In genomic region chr19:10225767-10226166, GRCm38 (mm10) we compare ENCODE assay signal across 15 mouse cellular contexts. TPM values are rescaled to one million over a fixed set of nuclear protein-coding genes. Genes with fewer than 3 reads are reported as not detected.
DNase-seq lines count a peak whose midpoint lies in the region; ATAC-seq and TF ChIP-seq lines count a peak whose summit lies in the region.
"Had no signal": no experiment of that assay in that cellular context is flagged by ENCODE, and none has a peak within 500 bp of the region (broad histone marks: within the 10 kb centered on the region; RNA-seq: fewer than 3 reads in every experiment).

No protein-coding gene starts in this region.

- H3K9ac ChIP-seq in lung, embryonic 15.5 days: no peak overlapping the region
- H3K9ac ChIP-seq in kidney, embryonic 15.5 days: no peak overlapping the region
- H3K9ac ChIP-seq in liver, postnatal 0 days (replicated peaks): no peak overlapping the region

- H3K4me2 ChIP-seq in lung, embryonic 15.5 days: peak overlapping the region; percentile 53; the same call in 1 of the 2 replicates
- H3K4me2 ChIP-seq in kidney, embryonic 15.5 days: 0 out of 2 replicates have a peak overlapping the region, but pooled peaks have one; percentile 51
- 0 out of 2 replicates have a peak overlapping the region, but pooled peaks have one; percentile 13 for H3K4me2 ChIP-seq in liver, postnatal 0 days (ENCODE audit: low read depth, low read length)

- no peaks in the 10 kb centered on the region for H3K9me3 ChIP-seq in lung, embryonic 15.5 days
- H3K9me3 ChIP-seq in kidney, embryonic 15.5 days (replicated peaks): no peaks in the 10 kb centered on the region
- H3K9me3 ChIP-seq in liver, postnatal 0 days (ENCODE audit: low read length): no peaks in the 10 kb centered on the region
- H3K9me3 ChIP-seq: embryonic facial prominence, embryonic 12.5 days had no signal

- no peaks in the 10 kb centered on the region for H3K36me3 ChIP-seq in lung, embryonic 15.5 days
- no peaks in the 10 kb centered on the region for H3K36me3 ChIP-seq in kidney, embryonic 15.5 days
- no peaks in the 10 kb centered on the region for H3K36me3 ChIP-seq in liver, postnatal 0 days (replicated peaks; ENCODE audit: insufficient read depth, low read length)
- H3K36me3 ChIP-seq: embryonic facial prominence, embryonic 12.5 days had no signal

- TF ChIP-seq EP300 in liver, postnatal 0 days (IDR thresholded peaks at IDR 0.05; ENCODE audit: low read depth): no peak

- peaks cover 32% of the 10 kb centered on the region for H3K4me1 ChIP-seq in lung, embryonic 15.5 days
- peaks cover 59% of the 10 kb centered on the region for H3K4me1 ChIP-seq in kidney, embryonic 15.5 days
- peaks cover 13% of the 10 kb centered on the region for H3K4me1 ChIP-seq in liver, postnatal 0 days (ENCODE audit: insufficient read depth)

- H3K27ac ChIP-seq in lung, embryonic 15.5 days: peak overlapping the region; percentile 66
- no peak overlapping the region for H3K27ac ChIP-seq in kidney, embryonic 15.5 days
- H3K27ac ChIP-seq in liver, postnatal 0 days (ENCODE audit: low read depth): 0 out of 2 replicates have a peak overlapping the region, but pooled peaks have one; percentile 8
- H3K27ac ChIP-seq: embryonic facial prominence, embryonic 12.5 days had no signal

- WGBS in lung, embryonic 15.5 days: 36% methylated on average over 4 of the region's 4 CpGs
- 59% methylated on average over 4 of the region's 4 CpGs for WGBS in kidney, embryonic 15.5 days
- 42% methylated on average over 4 of the region's 4 CpGs for WGBS in liver, postnatal 0 days (ENCODE audit: insufficient replicate concordance)

- H3K27me3 ChIP-seq in lung, embryonic 15.5 days: no peaks in the 10 kb centered on the region
- H3K27me3 ChIP-seq in kidney, embryonic 15.5 days: no peaks in the 10 kb centered on the region
- H3K27me3 ChIP-seq in liver, postnatal 0 days (ENCODE audit: insufficient read depth, low read length): no peaks in the 10 kb centered on the region
- H3K27me3 ChIP-seq: embryonic facial prominence, embryonic 12.5 days had no signal

- ATAC-seq in lung, embryonic 15.5 days (ENCODE audit: borderline replicate concordance, extremely low read depth, low FRiP score, low TSS enrichment): no peak
- no peak for ATAC-seq in kidney, embryonic 15.5 days (replicated peaks; ENCODE audit: low FRiP score)
- peak; percentile 35; the same call in 1 of the 2 replicates for ATAC-seq in liver, postnatal 0 days
- ATAC-seq: forebrain, embryonic 14.5 days; midbrain, embryonic 16.5 days had no signal

- TF ChIP-seq CTCF in liver, postnatal 0 days (IDR thresholded peaks at IDR 0.05; ENCODE audit: low read depth): no peak

- no peak overlapping the region for H3K4me3 ChIP-seq in lung, embryonic 15.5 days
- H3K4me3 ChIP-seq in kidney, embryonic 15.5 days (replicated peaks): no peak overlapping the region
- H3K4me3 ChIP-seq in liver, postnatal 0 days (ENCODE audit: low read depth, low read length): no peak overlapping the region
- H3K4me3 ChIP-seq: embryonic facial prominence, embryonic 12.5 days had no signal

- no peak for DNase-seq in lung, postnatal 25 days (ENCODE audit: low spot score)
- DNase-seq in liver, postnatal 0 days: peak; percentile 55
- DNase-seq in frontal cortex, postnatal 25 days (ENCODE audit: low spot score in 2 of 2): no peak
- no peak for DNase-seq in MN1 (ENCODE audit: low spot score)
- DNase-seq in spleen, postnatal 36 days (ENCODE audit: low spot score in 2 of 2): no peak
- DNase-seq: adrenal gland, postnatal 10 days; cerebellum, postnatal 25 days; gastrocnemius, postnatal 25 days; layer of hippocampus, postnatal 36 days; thymus, postnatal 4 days had no signal

RNA-seq across cellular contexts. Expression of gene Myrf, which starts 14.8 kb away (rescaled TPM):
- polyA plus RNA-seq in lung, embryonic 15.5 days (2015; fragmentation: Nextera tagmentation; extraction: Ambion mirVana): 5.6 and 6.5 TPM in 2 replicates
- polyA plus RNA-seq in kidney, embryonic 15.5 days (2015; fragmentation: Nextera tagmentation; extraction: Ambion mirVana): 3.3 and 4.2 TPM in 2 replicates
- polyA plus RNA-seq in liver, postnatal 0 days (2015; fragmentation: Nextera tagmentation; extraction: Ambion mirVana): 2.1 and 2.5 TPM in 2 replicates

RNA-seq across cellular contexts. Expression of gene Fen1, which starts 21.8 kb away (rescaled TPM):
- 119 and 120 TPM in 2 replicates for polyA plus RNA-seq in lung, embryonic 15.5 days (2015; fragmentation: Nextera tagmentation; extraction: Ambion mirVana)
- 109 and 111 TPM in 2 replicates for polyA plus RNA-seq in kidney, embryonic 15.5 days (2015; fragmentation: Nextera tagmentation; extraction: Ambion mirVana)
- 59.4 and 67.0 TPM in 2 replicates for polyA plus RNA-seq in liver, postnatal 0 days (2015; fragmentation: Nextera tagmentation; extraction: Ambion mirVana)

RNA-seq across cellular contexts. Expression of gene Tmem258, which starts 22.0 kb away (rescaled TPM):
- polyA plus RNA-seq in lung, embryonic 15.5 days (2015; fragmentation: Nextera tagmentation; extraction: Ambion mirVana): 440 and 459 TPM in 2 replicates
- 477 and 511 TPM in 2 replicates for polyA plus RNA-seq in kidney, embryonic 15.5 days (2015; fragmentation: Nextera tagmentation; extraction: Ambion mirVana)
- 183 and 195 TPM in 2 replicates for polyA plus RNA-seq in liver, postnatal 0 days (2015; fragmentation: Nextera tagmentation; extraction: Ambion mirVana)

RNA-seq across cellular contexts. Expression of gene Fads1, which starts 43.1 kb away (rescaled TPM):
- polyA plus RNA-seq in lung, embryonic 15.5 days (2015; fragmentation: Nextera tagmentation; extraction: Ambion mirVana): 101 and 106 TPM in 2 replicates
- 95.3 and 108 TPM in 2 replicates for polyA plus RNA-seq in kidney, embryonic 15.5 days (2015; fragmentation: Nextera tagmentation; extraction: Ambion mirVana)
- polyA plus RNA-seq in liver, postnatal 0 days (2015; fragmentation: Nextera tagmentation; extraction: Ambion mirVana): 88.0 and 97.1 TPM in 2 replicates
